Comparison of ENCODE assay signal across 8 mouse cellular contexts in genomic region chr14:61438171-61438945, GRCm38 (mm10). TPM values are rescaled to one million over a fixed set of nuclear protein-coding genes. Genes with fewer than 3 reads are reported as not detected.
DNase-seq lines count a peak whose midpoint lies in the region; ATAC-seq and TF ChIP-seq lines count a peak whose summit lies in the region.

No protein-coding gene starts in this region.

- 18% methylated on average over 3 of the region's 3 CpGs for WGBS in forebrain, embryonic 12.5 days
- 26% methylated on average over 3 of the region's 3 CpGs for WGBS in limb, embryonic 11.5 days
- 12% methylated on average over 3 of the region's 3 CpGs for WGBS in neural tube, embryonic 15.5 days

- peak overlapping the region; percentile 4 for H3ac ChIP-seq in C2C12 (ENCODE audit: control insufficient read depth, insufficient read length, low read depth)

- H3K4me1 ChIP-seq in forebrain, embryonic 12.5 days = peaks cover 21% of the 10 kb centered on the region
- no peaks in the 10 kb centered on the region for H3K4me1 ChIP-seq in limb, embryonic 11.5 days (ENCODE audit: control insufficient read depth, insufficient read depth, low read length)
- peaks cover 26% of the 10 kb centered on the region for H3K4me1 ChIP-seq in neural tube, embryonic 15.5 days

- no peak for ATAC-seq in forebrain, embryonic 12.5 days (ENCODE audit: low FRiP score)
- no peak for ATAC-seq in limb, embryonic 11.5 days (ENCODE audit: insufficient number of reproducible peaks, low FRiP score, low TSS enrichment, low read depth)
- no peak for ATAC-seq in neural tube, embryonic 15.5 days (ENCODE audit: low FRiP score)

- peaks cover 51% of the 10 kb centered on the region for H3K79me3 ChIP-seq in C2C12 (ENCODE audit: low read depth)

- H3K4me2 ChIP-seq in forebrain, embryonic 12.5 days = peak overlapping the region; percentile 61
- H3K4me2 ChIP-seq in limb, embryonic 11.5 days (ENCODE audit: low read depth, severe bottlenecking) = peak overlapping the region; percentile 46
- H3K4me2 ChIP-seq in neural tube, embryonic 15.5 days = peak overlapping the region; percentile 65

- DNase-seq in 3T3-L1 (ENCODE audit: low read depth, low spot score) = peak; percentile 44
- no peak for DNase-seq in limb, embryonic 11.5 days (ENCODE audit: low spot score)
- no peak for DNase-seq in cerebellum, adult 8-10 months
- DNase-seq in thymus, postnatal 36 days = no peak
- DNase-seq in cerebellum, adult 11 months = no peak

- no peaks in the 10 kb centered on the region for H3K27me3 ChIP-seq in C2C12 (ENCODE audit: control insufficient read depth, insufficient read depth, insufficient read length)
- H3K27me3 ChIP-seq in forebrain, embryonic 12.5 days = no peaks in the 10 kb centered on the region
- H3K27me3 ChIP-seq in limb, embryonic 11.5 days (ENCODE audit: control insufficient read depth, insufficient read depth, low read length) = no peaks in the 10 kb centered on the region
- H3K27me3 ChIP-seq in neural tube, embryonic 15.5 days (replicated peaks) = no peaks in the 10 kb centered on the region

- H3K27ac ChIP-seq in forebrain, embryonic 12.5 days = no peak overlapping the region
- no peak overlapping the region for H3K27ac ChIP-seq in limb, embryonic 11.5 days (replicated peaks; ENCODE audit: low read depth, low read length)
- peak overlapping the region; percentile 98 for H3K27ac ChIP-seq in neural tube, embryonic 15.5 days (replicated peaks)

- peak overlapping the region; percentile 68 for H3K4me3 ChIP-seq in C2C12 (ENCODE audit: insufficient read depth, poor library complexity, severe bottlenecking)
- H3K4me3 ChIP-seq in forebrain, embryonic 12.5 days (replicated peaks) = peak overlapping the region; percentile 96
- H3K4me3 ChIP-seq in limb, embryonic 11.5 days (ENCODE audit: low read depth, low read length) = peak overlapping the region; percentile 70
- peak overlapping the region; percentile 86 for H3K4me3 ChIP-seq in neural tube, embryonic 15.5 days (replicated peaks)

- peaks cover 4% of the 10 kb centered on the region for H3K36me3 ChIP-seq in C2C12 (ENCODE audit: control insufficient read depth, insufficient read depth)
- no peaks in the 10 kb centered on the region for H3K36me3 ChIP-seq in forebrain, embryonic 12.5 days (replicated peaks)
- no peaks in the 10 kb centered on the region for H3K36me3 ChIP-seq in limb, embryonic 11.5 days (ENCODE audit: control insufficient read depth, insufficient read depth, low read length)
- no peaks in the 10 kb centered on the region for H3K36me3 ChIP-seq in neural tube, embryonic 15.5 days

- no peak for TF ChIP-seq CTCF in C2C12 (IDR thresholded peaks at IDR 0.05; ENCODE audit: control insufficient read depth, insufficient read depth, insufficient read length)

- peaks cover 54% of the 10 kb centered on the region for H3K79me2 ChIP-seq in C2C12 (ENCODE audit: control insufficient read depth, insufficient read depth)

- H3K9ac ChIP-seq in forebrain, embryonic 12.5 days = peak overlapping the region; percentile 92
- no peak overlapping the region for H3K9ac ChIP-seq in limb, embryonic 11.5 days (ENCODE audit: low read length)
- peak overlapping the region; percentile 90 for H3K9ac ChIP-seq in neural tube, embryonic 15.5 days (replicated peaks)

- H3K9me3 ChIP-seq in forebrain, embryonic 12.5 days = no peaks in the 10 kb centered on the region
- H3K9me3 ChIP-seq in limb, embryonic 11.5 days (ENCODE audit: control insufficient read depth, low read length) = no peaks in the 10 kb centered on the region
- H3K9me3 ChIP-seq in neural tube, embryonic 15.5 days (replicated peaks) = no peaks in the 10 kb centered on the region

TF ChIP-seq in C2C12, 6 proteins besides CTCF, POLR2A, EP300 and RAD21:
- TF ChIP-seq CEBPB (IDR thresholded peaks at IDR 0.05; ENCODE audit: low read depth) (no peak), MYOD1 (IDR thresholded peaks at IDR 0.05; ENCODE audit: control insufficient read depth, insufficient read length, low read depth) (no peak), FOSL1 (IDR thresholded peaks at IDR 0.05; ENCODE audit: insufficient read depth, low read length, poor library complexity, severe bottlenecking) (no peak), USF1 (IDR thresholded peaks at IDR 0.05; ENCODE audit: low read depth) (no peak), MAX (IDR thresholded peaks at IDR 0.05) (no peak), MYOG (IDR thresholded peaks at IDR 0.05; ENCODE audit: control insufficient read depth, extremely low read depth, insufficient read length) (no peak)

RNA-seq across cellular contexts. Expression of gene Kpna3, which starts 1.3 kb away (rescaled TPM):
- polyA plus RNA-seq in C2C12 (2012; fragmentation: generic; extraction: Trizol) = 14.9 TPM
- polyA plus RNA-seq in forebrain, embryonic 12.5 days (2016; fragmentation: Nextera tagmentation; extraction: Ambion mirVana) = 89.5 and 102 TPM in 2 replicates
- 86.0 and 88.6 TPM in 2 replicates for polyA plus RNA-seq in limb, embryonic 11.5 days (2014; fragmentation: Nextera tagmentation; extraction: Ambion mirVana)
- polyA plus RNA-seq in neural tube, embryonic 15.5 days (2015; fragmentation: Nextera tagmentation; extraction: Ambion mirVana) = 61.1 and 62.2 TPM in 2 replicates
